Mouse (Mus musculus) CH12.LX (cell line): ENCODE data around the gene Crip3.

Experiments used
- CTCF ChIP-seq, 2 experiments: IDR thresholded peaks in 1 of 2; conservative IDR thresholded peaks in 1 of 2; 2 replicates each; pipeline ENCODE4 v1.5.1; 2011 to 2012; ENCODE audit warnings: low read depth in 2 of 2, low read length in 2 of 2, improper control_type of control experiment in 1 of 2, inconsistent platforms in 1 of 2, mild to moderate bottlenecking in 1 of 2, moderate library complexity in 1 of 2
- ELF1 ChIP-seq: IDR thresholded peaks from 2 replicates; pipeline ENCODE4 v1.6.1; 2014; ENCODE audit warnings: low read depth, mild to moderate bottlenecking, inconsistent platforms, low read length, improper control_type of control experiment
- POLR2A ChIP-seq: IDR thresholded peaks from 2 replicates; pipeline ENCODE4 v1.6.1; 2011; ENCODE audit warnings: low read depth, mild to moderate bottlenecking, improper control_type of control experiment, low read length
- USF1 ChIP-seq: IDR thresholded peaks from 2 replicates; pipeline ENCODE4 v1.6.1; 2014; ENCODE audit warnings: low read depth, mild to moderate bottlenecking, inconsistent platforms, low read length, improper control_type of control experiment
- ZC3H11A ChIP-seq: IDR thresholded peaks from 2 replicates; pipeline ENCODE4 v1.6.1; 2012; ENCODE audit warnings: low read depth, mild to moderate bottlenecking, inconsistent platforms, low read length, improper control_type of control experiment
- ZNF384 ChIP-seq: IDR thresholded peaks from 2 replicates; pipeline ENCODE4 v1.6.1; 2012; ENCODE audit warnings: low read depth, low read length, improper control_type of control experiment, inconsistent platforms

- TF ChIP-seq ELF1 (no peak), ZC3H11A (no peak), CTCF (conservative IDR thresholded peaks at IDR 0.05 in 1 of 2, IDR thresholded peaks at IDR 0.05 in 1 of 2; ENCODE audit: low read depth in 2 of 2, low read length in 2 of 2) (no peak), POLR2A (no peak), USF1 (no peak), ZNF384 (no peak)
These were observed 29.7 kb downstream of the Crip3 start for GRCm38 (mm10) chr17:46458439-46458838.
